Mouse (Mus musculus): ENCODE data around the gene Rasgrp3.
"Not testable (repeated sequence)": the region's sequence is repeated elsewhere in the genome, so short reads cannot be mapped to it uniquely, and the experiment has no call there.

Gene Rasgrp3

GRCm38 (mm10) chr17:75435599-75435998 lies at the start of gene Rasgrp3:
Rasgrp3 (plus strand) TSS chr17:75435896.
- DNase-seq: no peak

GRCm38 (mm10) chr17:75388402-75388801 lies 47.3 kb upstream of the Rasgrp3 start:
- DNase-seq: no peak

GRCm38 (mm10) chr17:75390142-75390541 lies 45.6 kb upstream of the Rasgrp3 start:
- DNase-seq: peak; percentile 18

DNA sequence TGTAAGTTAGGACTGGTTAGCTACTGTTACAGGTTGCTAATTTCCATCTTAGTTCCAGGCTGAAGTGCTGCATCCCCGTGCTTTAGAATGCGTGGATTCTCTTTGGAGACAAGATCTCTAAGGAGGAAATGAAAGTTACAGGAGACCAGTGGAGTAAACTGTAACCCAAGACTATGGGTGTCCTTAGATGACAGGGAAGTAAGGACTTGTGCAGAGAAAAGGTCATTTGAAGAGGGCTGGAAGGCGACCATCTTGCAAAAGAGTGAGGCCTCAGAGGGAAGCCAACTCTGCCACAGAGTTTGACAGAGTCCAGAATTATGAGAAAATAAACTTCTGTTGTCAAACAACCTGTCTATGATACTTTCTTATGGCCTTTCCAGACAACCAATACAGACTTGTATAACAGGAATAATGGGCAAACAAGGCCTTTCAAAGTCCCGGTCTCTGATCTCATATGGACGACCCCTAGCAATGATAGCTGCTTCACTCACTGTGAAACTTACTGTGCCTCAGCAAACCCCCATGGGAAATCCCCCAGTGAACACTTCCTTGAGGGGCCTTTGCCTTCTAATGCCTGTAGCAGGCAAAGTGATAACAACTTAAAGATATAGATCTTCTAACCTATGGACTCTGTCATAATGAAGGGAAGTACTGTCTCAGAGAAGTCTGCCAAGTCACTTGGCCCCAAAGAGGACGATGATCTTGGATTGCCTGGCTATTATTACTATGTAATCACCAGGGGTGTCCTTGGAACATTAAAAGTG lies 44.1 kb upstream of the Rasgrp3 start:
- DNase-seq: no peak

- DNase-seq: peak; percentile 15
Observed at GRCm38 (mm10) chr17:75406405-75406804, 29.3 kb upstream of the Rasgrp3 start.

DNA sequence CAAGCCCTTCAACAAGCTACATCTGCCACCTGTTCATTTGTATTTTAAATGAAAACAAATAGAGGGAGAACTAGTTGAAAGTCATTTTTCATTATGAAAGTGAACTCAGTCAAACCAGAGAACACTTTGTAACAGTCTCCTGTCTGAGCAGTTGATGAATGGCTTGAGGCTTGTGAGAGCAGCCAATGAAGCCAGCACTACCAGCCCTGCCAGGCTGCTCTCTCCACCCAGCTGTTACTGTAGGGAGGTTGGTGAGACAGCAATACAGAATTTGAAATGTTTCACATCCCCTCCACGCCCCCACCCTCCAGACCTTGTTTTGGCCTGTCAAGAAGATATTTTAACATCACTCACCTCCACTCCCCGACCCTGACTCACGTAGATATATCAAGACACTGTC lies 18.8 kb upstream of the Rasgrp3 start:
- no peak for DNase-seq

- no peak for DNase-seq
Observed at GRCm38 (mm10) chr17:75434152-75434551, 1.5 kb upstream of the Rasgrp3 start.

DNA sequence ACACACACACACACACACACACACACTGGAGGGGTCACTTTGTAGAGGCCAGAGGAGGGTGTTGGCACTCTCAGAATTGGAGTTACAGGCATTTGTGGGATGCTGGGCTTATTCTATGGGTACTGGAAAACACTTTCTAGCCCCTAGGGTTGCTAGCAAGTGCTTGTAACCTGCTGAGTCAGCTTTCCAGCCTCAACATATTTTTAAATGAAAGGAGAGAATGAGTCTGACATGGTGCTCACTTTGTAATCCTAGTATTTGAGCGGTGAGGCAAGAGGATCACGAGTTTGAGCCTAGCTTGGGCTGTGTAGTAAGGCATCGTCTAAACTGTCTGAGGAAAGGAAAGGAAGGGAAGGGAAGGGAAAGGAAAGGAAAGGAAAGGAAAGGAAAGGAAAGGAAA lies 825 bp upstream of the Rasgrp3 start:
- no peak for DNase-seq

- no peak for DNase-seq
Observed at GRCm38 (mm10) chr17:75436095-75436494, 399 bp downstream of the Rasgrp3 start.

GRCm38 (mm10) chr17:75436819-75437218 lies 1.1 kb downstream of the Rasgrp3 start:
- DNase-seq: no peak

DNA sequence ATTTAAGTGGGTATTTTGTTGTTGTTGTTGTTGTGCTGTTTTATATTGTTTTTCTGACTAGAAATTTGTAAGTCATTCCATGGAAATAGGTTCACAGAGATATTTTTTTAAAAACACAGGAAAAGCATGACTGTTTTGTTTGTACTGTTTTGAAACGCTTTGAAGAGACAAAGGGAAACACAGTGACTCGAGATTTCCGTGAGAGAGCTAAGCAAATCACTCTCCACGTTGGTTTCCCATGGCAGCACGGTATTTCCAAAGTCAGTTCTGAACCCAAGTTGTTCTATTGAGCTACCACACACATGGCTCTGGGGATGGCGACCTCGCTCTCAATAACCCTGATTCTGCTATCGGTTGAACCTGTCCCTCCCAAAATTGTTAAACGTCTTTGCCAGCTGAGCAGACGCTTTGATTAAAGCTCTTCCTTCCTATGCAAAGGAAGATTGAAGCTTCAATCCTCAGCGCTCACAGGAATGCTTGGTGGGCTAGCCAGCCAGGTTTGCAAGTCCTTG lies 1.6 kb downstream of the Rasgrp3 start:
- DNase-seq: no peak

- DNase-seq: no peak
Observed at GRCm38 (mm10) chr17:75438162-75438561, 2.5 kb downstream of the Rasgrp3 start.

DNA sequence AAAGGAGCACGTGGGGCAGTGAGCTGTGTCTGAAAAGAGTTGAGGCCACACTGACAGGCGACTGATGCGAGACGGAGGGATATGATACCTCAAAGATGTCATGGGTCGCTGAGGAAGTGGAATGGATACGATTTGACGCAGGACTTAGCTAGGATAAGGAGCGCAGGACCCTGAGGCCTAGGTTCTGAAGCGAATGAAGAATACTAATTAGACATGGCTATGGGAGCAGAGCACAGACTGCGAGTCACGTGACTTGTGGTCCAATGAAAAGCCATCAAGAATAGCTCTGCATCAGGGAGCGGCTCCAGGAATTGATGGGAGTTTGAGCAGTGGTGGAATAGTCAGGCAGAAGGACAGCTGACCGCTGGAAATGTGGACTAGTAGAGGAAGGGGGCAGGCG lies 3.4 kb downstream of the Rasgrp3 start:
- DNase-seq: no peak

DNA sequence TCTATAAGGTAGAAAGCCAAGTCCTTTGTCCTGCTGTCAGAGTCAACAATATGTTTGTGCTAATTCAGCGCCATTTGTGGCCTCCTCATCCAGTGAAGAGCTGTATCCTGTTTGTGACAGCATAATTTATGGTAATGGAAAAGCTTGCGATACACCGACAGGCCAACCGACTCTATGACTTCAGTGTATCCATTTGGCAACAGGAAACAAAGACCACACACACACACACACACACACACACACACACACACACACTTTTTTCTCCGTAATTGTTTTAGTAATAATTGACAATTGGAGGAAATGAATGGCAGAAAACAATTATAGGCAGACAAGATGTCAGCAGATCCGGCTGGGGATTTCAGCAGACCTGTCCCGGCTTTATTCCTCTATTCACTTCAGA lies 4.9 kb downstream of the Rasgrp3 start:
- DNase-seq: no peak

- DNase-seq: no peak
Observed at GRCm38 (mm10) chr17:75441260-75441830, 5.6 kb downstream of the Rasgrp3 start.

- no peak for DNase-seq
Observed at GRCm38 (mm10) chr17:75442352-75442751, 6.7 kb downstream of the Rasgrp3 start.

DNA sequence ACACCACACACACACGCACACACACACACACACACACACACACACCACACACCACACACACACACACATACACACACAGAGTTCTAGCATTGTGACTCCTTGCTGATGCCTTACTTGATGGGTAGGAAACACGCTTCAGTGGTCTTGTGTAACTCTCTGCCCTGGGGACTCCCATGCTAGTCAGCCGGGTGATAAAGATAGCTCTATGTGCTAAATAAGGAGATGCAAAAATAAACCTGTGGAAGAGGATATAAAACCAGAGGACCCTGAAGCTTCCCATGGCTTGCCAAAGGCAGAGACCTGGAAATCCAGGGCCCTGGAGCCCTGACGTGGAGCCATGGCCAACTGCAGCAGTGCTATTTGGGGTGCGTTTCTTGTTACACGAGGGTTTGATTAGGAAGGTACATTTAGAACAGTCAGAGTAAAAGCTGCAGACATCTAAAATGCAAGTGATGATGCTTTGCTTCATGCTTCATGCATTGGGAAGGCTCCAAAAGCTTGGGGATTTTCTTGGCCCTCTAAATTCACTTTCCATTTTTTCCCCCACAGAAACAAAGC lies 7.4 kb downstream of the Rasgrp3 start:
- DNase-seq: peak; percentile 44

DNA sequence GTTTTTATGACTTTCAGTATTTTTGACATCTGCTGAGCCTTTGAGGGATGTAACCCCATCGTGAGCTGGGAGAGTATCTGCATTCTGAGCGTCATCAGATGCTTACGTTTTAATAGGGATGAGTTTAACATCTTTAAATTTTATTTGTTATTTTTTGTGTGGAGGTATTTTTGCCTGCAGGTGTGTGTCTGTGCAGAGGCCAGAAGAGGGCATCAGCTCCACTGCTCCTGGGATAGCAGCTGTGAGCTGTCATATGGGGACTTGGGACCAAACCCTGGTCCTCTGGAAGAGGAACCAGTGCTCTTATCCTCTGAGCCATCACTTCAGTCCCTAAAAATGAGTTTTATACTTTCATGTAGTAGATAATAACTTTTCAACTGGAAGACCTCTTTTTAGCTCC lies 12.6 kb downstream of the Rasgrp3 start:
- no peak for DNase-seq

GRCm38 (mm10) chr17:75449022-75449421 lies 13.3 kb downstream of the Rasgrp3 start:
- no peak for DNase-seq

- DNase-seq: no peak
Observed at GRCm38 (mm10) chr17:75452313-75452712, 16.6 kb downstream of the Rasgrp3 start.

DNA sequence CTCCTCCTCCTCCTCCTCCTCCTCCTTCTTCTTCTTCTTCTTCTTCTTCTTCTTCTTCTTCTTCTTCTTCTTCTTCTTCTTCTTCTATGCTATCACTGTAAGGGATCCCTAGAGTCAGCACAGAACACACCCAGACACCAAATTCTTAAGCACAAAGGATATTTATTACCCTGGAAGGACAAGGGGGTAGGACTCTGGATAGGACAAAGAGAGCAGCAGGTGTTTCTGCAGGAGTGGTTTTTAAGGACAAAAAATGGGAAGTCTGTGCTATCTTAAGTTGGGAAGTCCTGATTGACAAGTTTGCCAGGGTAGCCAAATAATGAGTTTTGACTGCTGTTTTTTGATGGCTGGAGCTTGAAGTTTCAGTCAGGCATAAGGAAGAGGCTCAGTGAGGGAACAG lies 17.9 kb downstream of the Rasgrp3 start:
- no peak for DNase-seq

GRCm38 (mm10) chr17:75456096-75456495 lies 20.4 kb downstream of the Rasgrp3 start:
- not testable (repeated sequence) for DNase-seq

DNA sequence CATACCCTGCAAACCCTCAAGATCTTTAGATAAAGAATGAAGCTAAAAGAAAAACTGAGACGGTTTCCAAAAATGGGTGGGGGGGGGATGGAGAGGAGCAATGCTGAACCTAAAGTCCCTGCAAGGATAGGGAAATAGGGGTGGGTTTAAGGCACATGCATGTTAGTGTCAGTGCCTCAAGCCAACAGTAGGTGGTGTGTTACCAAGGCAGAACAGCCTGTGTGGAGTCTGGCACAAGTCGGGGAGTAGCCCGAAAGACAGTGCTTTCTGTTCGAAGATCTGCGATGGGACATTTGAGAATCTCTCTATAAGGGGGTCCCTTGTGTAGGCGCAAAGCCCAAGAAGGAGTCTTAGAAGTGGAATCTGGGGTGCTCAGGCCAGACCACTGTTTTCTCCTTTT lies 24.9 kb downstream of the Rasgrp3 start:
- no peak for DNase-seq

GRCm38 (mm10) chr17:75461771-75462170 lies 26.1 kb downstream of the Rasgrp3 start:
- no peak for DNase-seq
